In genomic region chr16:51080146-51080545, GRCm38 (mm10) we compare ENCODE assay signal across 18 mouse cellular contexts.
"Had no signal": no experiment of that assay in that cellular context is flagged by ENCODE, and none has a peak within 500 bp of the region (broad histone marks: within the 10 kb centered on the region; RNA-seq: fewer than 3 reads in every experiment).

No protein-coding gene starts in this region.

- H3K27me3 ChIP-seq: midbrain, embryonic 13.5 days; neural tube, embryonic 13.5 days; neural tube, embryonic 15.5 days had no signal

- H3K27ac ChIP-seq: midbrain, embryonic 10.5 days; midbrain, embryonic 13.5 days; neural tube, embryonic 13.5 days; neural tube, embryonic 15.5 days had no signal

- DNase-seq: lung, adult 18-20 months; lung, embryonic 14.5 days; lung, postnatal 10 days; lung, postnatal 4 days; retina, postnatal 1 day; right cerebral cortex, adult 18-20 months; right cerebral cortex, postnatal 25 days; right cerebral cortex, postnatal 4 days; spleen, adult 18-20 months; thymus, adult 18-20 months; thymus, postnatal 14 days; thymus, postnatal 36 days had no signal

- H3K36me3 ChIP-seq: midbrain, embryonic 10.5 days; midbrain, embryonic 13.5 days; neural tube, embryonic 13.5 days; neural tube, embryonic 15.5 days had no signal

- H3K9me3 ChIP-seq: midbrain, embryonic 10.5 days; midbrain, embryonic 13.5 days; neural tube, embryonic 13.5 days; neural tube, embryonic 15.5 days had no signal

- H3K4me3 ChIP-seq: midbrain, embryonic 10.5 days; midbrain, embryonic 13.5 days; myocyte; neural tube, embryonic 13.5 days; neural tube, embryonic 15.5 days had no signal

- H3K4me1 ChIP-seq: midbrain, embryonic 10.5 days; midbrain, embryonic 13.5 days; neural tube, embryonic 13.5 days; neural tube, embryonic 15.5 days had no signal

- ATAC-seq: midbrain, embryonic 13.5 days; midbrain, embryonic 16.5 days had no signal

- H3K4me2 ChIP-seq: lung, embryonic 14.5 days; midbrain, embryonic 13.5 days; neural tube, embryonic 13.5 days; neural tube, embryonic 15.5 days had no signal

- H3K9ac ChIP-seq: lung, embryonic 14.5 days; midbrain, embryonic 13.5 days; neural tube, embryonic 13.5 days; neural tube, embryonic 15.5 days had no signal
